Mouse (Mus musculus) B cell, adult (primary cell): ENCODE measurements around the gene Olfr504. TPM values are rescaled to one million over a fixed set of nuclear protein-coding genes. Genes with fewer than 3 reads are reported as not detected.

Experiments
- total RNA-seq: library from RNA; stranded (reverse); gene quantifications from 4 replicates; pipeline ENCODE4 v1.2.4, GENCODE M21; 2023; ENCODE audit not compliant: inconsistent age

Gene Olfr504
- not detected in 4 replicates for total RNA-seq

DNA sequence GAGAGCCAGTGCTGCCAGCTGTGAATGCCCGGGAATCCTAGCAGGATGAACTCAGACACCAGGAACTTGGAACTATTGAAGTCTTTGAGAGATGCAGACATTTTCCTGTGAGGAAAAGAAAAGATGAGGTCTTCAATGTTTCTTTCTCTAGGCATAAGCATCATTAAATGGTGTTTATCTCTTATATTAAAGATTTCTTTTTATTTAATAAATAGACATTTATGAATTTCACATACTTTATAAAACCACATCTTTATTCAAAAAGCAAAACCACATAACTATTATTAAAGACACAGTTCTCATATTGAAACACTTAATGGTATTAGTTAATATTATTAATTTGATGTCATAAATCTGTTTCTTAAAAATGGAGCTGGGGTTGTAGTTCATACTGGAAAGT lies at the start of gene Olfr504:
Gene Olfr504 (minus strand): TSS at position 101 of the 400 bp plus-strand sequence.

DNA sequence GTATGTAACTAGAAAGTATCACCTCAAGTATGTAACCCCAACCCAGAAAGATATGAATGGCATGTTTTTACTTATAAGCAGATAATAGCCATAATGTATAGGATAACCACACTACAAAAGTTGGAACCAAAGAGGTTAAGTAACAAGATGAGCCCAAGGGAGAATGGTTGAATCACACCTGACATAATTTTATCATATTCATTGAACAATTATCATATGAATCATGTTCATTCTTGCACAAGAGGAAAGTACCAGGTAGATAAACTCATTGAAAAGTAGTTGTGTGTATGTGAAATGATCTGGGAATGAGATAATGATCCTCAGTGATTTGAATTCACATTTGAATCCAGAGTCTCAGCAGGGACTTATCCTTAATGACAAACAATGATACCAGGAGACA lies 44.9 kb upstream of the Olfr504 start, which contains the start of gene Olfr506:
Gene Olfr506 (plus strand): TSS at position 301 of the 400 bp plus-strand sequence.

DNA sequence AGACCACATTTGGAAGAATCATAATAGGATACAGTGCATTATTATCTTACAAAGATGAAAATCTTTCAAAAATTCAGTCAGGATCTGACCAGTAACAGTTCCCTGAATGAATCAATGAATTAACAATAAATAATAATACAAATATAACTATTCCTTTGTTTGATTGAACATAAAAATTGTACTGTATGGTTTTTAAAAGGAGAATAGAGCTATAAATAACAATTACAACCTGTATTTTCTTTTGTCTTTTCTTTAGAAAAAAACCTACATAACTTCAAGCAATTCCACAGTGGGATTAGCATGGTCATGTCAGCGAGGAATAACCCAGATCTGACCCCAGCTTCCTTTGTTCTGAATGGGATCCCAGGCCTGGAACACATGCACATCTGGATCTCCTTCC lies 21.4 kb downstream of the Olfr504 start, which contains the start of gene Olfr503:
Gene Olfr503 (plus strand): TSS at position 301 of the 400 bp plus-strand sequence.

DNA sequence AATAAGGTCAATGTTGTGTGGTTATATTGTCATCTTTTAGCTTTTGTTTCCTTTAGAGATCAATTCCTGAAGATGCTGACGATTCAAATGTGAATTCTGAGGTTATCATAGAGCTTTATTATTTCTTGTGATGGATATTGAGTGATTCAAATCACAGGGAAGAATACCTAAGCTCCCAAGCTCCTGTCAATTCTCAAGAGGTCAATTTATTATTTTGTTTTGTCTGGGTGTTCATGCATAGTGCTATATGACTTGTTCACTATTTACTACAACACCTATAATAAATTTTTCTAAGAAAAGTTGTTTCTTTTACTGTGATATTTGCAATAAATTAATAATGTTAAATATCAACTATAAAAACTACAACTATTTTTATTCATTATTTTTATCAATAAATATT lies 40.6 kb downstream of the Olfr504 start, which contains the start of gene Olfr502:
Gene Olfr502 (minus strand): TSS at position 101 of the 400 bp plus-strand sequence.

Other genes starting within 250 kb of the Olfr504 start
- gene Olfr492, start 242.1 kb downstream of the Olfr504 start, total RNA-seq = not detected in 4 replicates
- gene Olfr493, start 218.8 kb downstream of the Olfr504 start, total RNA-seq = not detected in 4 replicates
- gene Olfr494, start 200.5 kb downstream of the Olfr504 start, total RNA-seq = not detected in 4 replicates
- gene Olfr495, start 172.6 kb downstream of the Olfr504 start, total RNA-seq = not detected in 4 replicates
- not detected in 4 replicates for gene Olfr497, start 145.4 kb downstream of the Olfr504 start, total RNA-seq
- gene Olfr498, start 100.5 kb downstream of the Olfr504 start, total RNA-seq = not detected in 4 replicates
- not detected in 4 replicates for gene Olfr502, start 40.7 kb downstream of the Olfr504 start, total RNA-seq
- not detected in 4 replicates for gene Olfr503, start 21.3 kb downstream of the Olfr504 start, total RNA-seq
- gene Olfr506, start 45.0 kb upstream of the Olfr504 start, total RNA-seq = not detected in 4 replicates
- gene Olfr507, start 56.0 kb upstream of the Olfr504 start, total RNA-seq = not detected in 4 replicates
- not detected in 4 replicates for gene Olfr508, start 64.2 kb upstream of the Olfr504 start, total RNA-seq
- gene Olfr509, start 86.1 kb upstream of the Olfr504 start, total RNA-seq = not detected in 4 replicates
- not detected in 4 replicates for gene Olfr510, start 100.6 kb upstream of the Olfr504 start, total RNA-seq
- gene Olfr512, start 147.5 kb upstream of the Olfr504 start, total RNA-seq = not detected in 4 replicates
- not detected in 4 replicates for gene Olfr513, start 185.2 kb upstream of the Olfr504 start, total RNA-seq